Mouse (Mus musculus) C2C12 (cell line): ENCODE data around the gene Cpne7.

Source experiments
- CEBPB ChIP-seq: IDR thresholded peaks from one replicate; pipeline ENCODE4 v1.6.1; 2011; ENCODE audit warnings: low read depth, mild to moderate bottlenecking, control low read depth, moderate library complexity
- CTCF ChIP-seq: IDR thresholded peaks from one replicate; pipeline ENCODE4 v1.5.1; 2011; ENCODE audit not compliant: control insufficient read depth, insufficient read depth, insufficient read length
- FOSL1 ChIP-seq: IDR thresholded peaks from one replicate; pipeline ENCODE4 v1.8.0; 2011; ENCODE audit warnings: mild to moderate bottlenecking, low read length; ENCODE audit not compliant: poor library complexity, insufficient read depth, severe bottlenecking
- MAX ChIP-seq: IDR thresholded peaks from one replicate; pipeline ENCODE4 v1.6.1; 2011; ENCODE audit warnings: mild to moderate bottlenecking, control low read depth
- MYOD1 ChIP-seq: IDR thresholded peaks from one replicate; pipeline ENCODE4 v1.6.1; 2011; ENCODE audit warnings: low read depth; ENCODE audit not compliant: control insufficient read depth, insufficient read length
- MYOG ChIP-seq: IDR thresholded peaks from one replicate; pipeline ENCODE4 v1.6.1; 2011; ENCODE audit not compliant: control insufficient read depth, insufficient read length; ENCODE audit errors: extremely low read depth
- USF1 ChIP-seq: IDR thresholded peaks from one replicate; pipeline ENCODE4 v1.6.1; 2011; ENCODE audit warnings: low read depth, mild to moderate bottlenecking, control low read depth, moderate library complexity

DNA sequence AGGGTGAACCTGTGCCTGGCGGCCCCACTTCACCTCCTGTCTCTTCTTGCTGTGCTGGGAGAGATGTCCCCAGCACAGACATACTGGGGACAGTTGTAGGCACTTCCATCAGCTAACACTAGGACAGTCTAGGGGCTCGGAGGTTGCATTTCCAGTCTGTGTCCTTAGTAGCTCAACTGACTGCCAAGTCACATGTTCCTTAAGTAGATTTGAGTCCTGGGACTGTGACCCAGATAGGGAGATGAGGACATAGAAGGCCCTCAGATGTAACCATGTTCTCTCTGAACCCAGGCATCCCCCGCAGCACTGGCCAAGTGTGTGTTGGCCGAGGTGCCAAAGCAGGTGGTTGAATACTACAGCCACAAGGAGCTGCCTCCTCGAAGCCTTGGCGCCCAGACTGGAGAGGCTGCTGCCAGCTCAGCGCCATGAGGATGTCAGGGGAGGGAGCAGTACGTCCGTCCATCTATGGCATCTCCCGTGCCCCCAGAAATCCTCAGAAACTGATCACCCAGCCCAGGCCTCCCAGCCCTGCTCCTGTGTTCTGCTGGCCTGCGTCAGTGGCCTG, 17.1 kb downstream of the Cpne7 start:
- no peak for TF ChIP-seq MAX
- no peak for TF ChIP-seq USF1
- no peak for TF ChIP-seq CTCF
- TF ChIP-seq CEBPB, result no peak
- TF ChIP-seq MYOG, result no peak
- no peak for TF ChIP-seq FOSL1
- no peak for TF ChIP-seq MYOD1
